Mouse (Mus musculus) testis, adult 2 months (tissue): ENCODE results near the gene Evi5l.
A peak's percentile ranks its signal among the peaks of the same experiment; 100 is the strongest.

Experiments
- CTCF ChIP-seq: fragments of 200-500 bp; IDR thresholded peaks from 2 replicates; pipeline ENCODE4 v1.5.1; 2012; ENCODE audit warnings: low read depth, mild to moderate bottlenecking, inconsistent platforms, low read length, moderate library complexity; ENCODE audit not compliant: control insufficient read depth, insufficient read depth, insufficient replicate concordance
- POLR2A ChIP-seq: fragments of 200-500 bp; IDR thresholded peaks from 2 replicates; pipeline ENCODE4 v1.6.1; 2012; ENCODE audit warnings: low read depth, mild to moderate bottlenecking, inconsistent platforms, low read length, moderate library complexity; ENCODE audit not compliant: control insufficient read depth

DNA sequence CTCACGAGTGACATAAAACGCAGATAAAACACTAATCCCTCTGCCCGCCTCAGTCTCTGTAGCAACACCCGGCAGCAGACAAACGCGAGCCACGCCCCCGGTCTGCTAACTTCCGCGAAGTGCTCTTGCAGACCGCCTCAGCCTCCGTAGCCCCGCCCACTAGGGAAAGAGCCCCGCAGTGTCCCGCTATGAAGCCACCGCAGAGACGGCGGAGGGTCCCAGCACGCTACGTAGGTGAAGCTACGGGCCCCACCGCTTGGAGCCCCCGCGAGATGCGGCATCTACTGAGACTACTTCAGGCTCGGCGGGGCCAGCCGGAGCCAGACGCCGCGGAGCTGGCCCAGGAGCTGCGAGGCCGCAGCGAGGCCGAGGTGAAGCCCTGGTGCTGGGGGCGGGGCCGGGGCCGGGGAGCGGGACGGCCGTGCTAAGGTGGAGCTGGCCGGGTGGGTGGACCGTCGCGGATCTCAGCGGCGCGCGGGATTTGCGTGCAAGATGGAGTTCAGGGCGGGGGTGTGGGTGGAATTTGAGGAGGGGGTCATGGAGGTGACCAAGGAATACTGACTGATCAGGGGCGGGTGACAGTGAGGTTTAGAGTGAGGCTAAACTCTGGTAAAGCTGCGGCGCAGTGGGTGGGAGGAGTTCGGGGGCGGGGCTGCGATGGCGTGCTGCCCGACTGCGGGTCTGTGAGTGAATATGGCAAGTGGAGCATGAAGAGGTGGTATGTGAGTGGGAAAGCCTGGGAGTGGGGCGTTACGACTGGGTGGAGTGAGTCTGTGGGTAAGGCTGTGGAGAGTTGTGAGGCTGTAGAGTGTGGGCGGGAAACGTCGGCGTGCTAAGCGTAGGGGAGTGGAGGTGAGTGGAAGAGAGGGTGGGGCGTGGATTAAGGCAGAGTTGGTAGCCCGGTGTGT lies 86.8 kb downstream of the Evi5l start, which contains the start of gene Snapc2:
- TF ChIP-seq POLR2A (peak; percentile 74), CTCF (no peak)
